Mouse (Mus musculus): ENCODE results near the gene Il21r. TPM values are rescaled to one million over a fixed set of nuclear protein-coding genes. Genes with fewer than 3 reads are reported as not detected.

The Il21r gene
- 0.46 and 0.49 TPM in 2 replicates for polyA plus RNA-seq (2014; fragmentation: Nextera tagmentation; extraction: Ambion mirVana)

- H3K4me1 ChIP-seq (ENCODE audit: control insufficient read depth, insufficient read depth, low read length) = no peaks in the 10 kb centered on the region
- no peak within 1 kb of the TSS for H3K4me2 ChIP-seq (replicated peaks; ENCODE audit: low read depth, low read length)
- no peaks in the 10 kb centered on the region for H3K9me3 ChIP-seq (ENCODE audit: control insufficient read depth, low read depth, low read length)
- ATAC-seq (ENCODE audit: insufficient number of reproducible peaks, insufficient read depth, low FRiP score, low read depth) = no peak
- WGBS = 50% methylated on average over 11 of the region's 11 CpGs
- H3K27me3 ChIP-seq (ENCODE audit: control insufficient read depth, insufficient read depth, low read length) = no peaks in the 10 kb centered on the region
- no peak within 1 kb of the TSS for H3K9ac ChIP-seq (replicated peaks; ENCODE audit: low read depth, low read length)
- H3K4me3 ChIP-seq (ENCODE audit: low read depth, low read length) = no peak within 1 kb of the TSS
- H3K27ac ChIP-seq (ENCODE audit: low read length) = no peak within 1 kb of the TSS
- H3K36me3 ChIP-seq (ENCODE audit: control insufficient read depth, insufficient read depth, low read length) = no peaks in the 10 kb centered on the region
Measured at GRCm38 (mm10) chr7:125603185-125603631, at the start of gene Il21r. TSS of gene Il21r (plus strand) at chr7:125603429.

DNA sequence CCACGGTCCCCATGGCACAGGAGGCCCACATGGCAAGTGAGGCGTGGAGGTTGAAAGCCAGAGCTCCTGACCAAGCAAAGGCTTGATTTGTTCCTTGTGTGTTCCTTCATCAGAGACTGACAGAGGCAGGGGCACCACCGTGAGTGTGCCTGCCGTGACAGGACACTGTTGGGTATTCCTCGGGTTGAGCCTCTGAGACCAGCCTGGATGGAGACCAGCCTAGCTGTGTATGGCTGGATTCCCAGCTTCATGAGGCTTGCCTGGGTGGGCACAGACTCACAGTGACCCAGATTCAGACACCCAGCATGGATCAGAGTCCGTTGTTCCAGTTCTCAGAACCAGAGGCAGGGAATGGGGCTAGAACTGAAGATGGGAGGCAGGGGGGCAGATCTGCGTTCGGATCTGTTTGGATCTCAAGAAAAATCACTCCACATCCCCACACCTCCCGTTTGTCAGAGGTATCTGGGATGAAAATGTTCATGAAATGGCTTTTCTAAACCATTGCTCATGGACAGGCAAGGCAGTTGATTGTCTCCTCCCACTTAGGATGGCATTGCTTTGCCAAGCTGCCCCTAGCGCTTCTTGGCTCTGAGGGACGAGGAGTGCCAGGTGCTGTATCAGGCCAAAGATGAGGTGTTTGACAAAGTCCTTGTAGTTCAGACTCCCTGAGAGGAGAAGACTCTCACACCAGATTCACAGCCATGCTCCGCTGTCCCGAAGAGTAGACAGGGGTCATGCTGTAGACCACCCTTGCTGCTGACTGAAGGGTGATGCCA lies 49.4 kb upstream of the Il21r start:
- H3K9me3 ChIP-seq (ENCODE audit: control insufficient read depth, low read depth, low read length) = no peaks in the 10 kb centered on the region
- H3K4me1 ChIP-seq (ENCODE audit: control insufficient read depth, insufficient read depth, low read length) = peaks cover 8% of the 10 kb centered on the region; the same call in 1 of the 2 replicates
- H3K9ac ChIP-seq (replicated peaks; ENCODE audit: low read depth, low read length) = no peak overlapping the region
- ATAC-seq (ENCODE audit: insufficient number of reproducible peaks, insufficient read depth, low FRiP score, low read depth) = no peak
- H3K4me3 ChIP-seq (ENCODE audit: low read depth, low read length) = no peak overlapping the region
- H3K27me3 ChIP-seq (ENCODE audit: control insufficient read depth, insufficient read depth, low read length) = no peaks in the 10 kb centered on the region
- H3K36me3 ChIP-seq (ENCODE audit: control insufficient read depth, insufficient read depth, low read length) = no peaks in the 10 kb centered on the region
- no peak overlapping the region for H3K4me2 ChIP-seq (replicated peaks; ENCODE audit: low read depth, low read length)
- H3K27ac ChIP-seq (ENCODE audit: low read length) = no peak overlapping the region
- WGBS = 87% methylated on average over 13 of the region's 13 CpGs

GRCm38 (mm10) chr7:125554456-125555114 lies 48.6 kb upstream of the Il21r start:
- Histone ChIP-seq H3K4me2 (replicated peaks; ENCODE audit: low read depth, low read length) (no peak overlapping the region), H3K36me3 (ENCODE audit: control insufficient read depth, insufficient read depth, low read length) (no peaks in the 10 kb centered on the region), H3K4me3 (ENCODE audit: low read depth, low read length) (no peak overlapping the region), H3K27me3 (ENCODE audit: control insufficient read depth, insufficient read depth, low read length) (no peaks in the 10 kb centered on the region), H3K9me3 (ENCODE audit: control insufficient read depth, low read depth, low read length) (no peaks in the 10 kb centered on the region), H3K4me1 (ENCODE audit: control insufficient read depth, insufficient read depth, low read length) (peaks cover 8% of the 10 kb centered on the region; the same call in 1 of the 2 replicates), H3K9ac (replicated peaks; ENCODE audit: low read depth, low read length) (no peak overlapping the region), H3K27ac (ENCODE audit: low read length) (no peak overlapping the region)
- WGBS = 85% methylated on average over 9 of the region's 9 CpGs
- ATAC-seq (ENCODE audit: insufficient number of reproducible peaks, insufficient read depth, low FRiP score, low read depth) = no peak

DNA sequence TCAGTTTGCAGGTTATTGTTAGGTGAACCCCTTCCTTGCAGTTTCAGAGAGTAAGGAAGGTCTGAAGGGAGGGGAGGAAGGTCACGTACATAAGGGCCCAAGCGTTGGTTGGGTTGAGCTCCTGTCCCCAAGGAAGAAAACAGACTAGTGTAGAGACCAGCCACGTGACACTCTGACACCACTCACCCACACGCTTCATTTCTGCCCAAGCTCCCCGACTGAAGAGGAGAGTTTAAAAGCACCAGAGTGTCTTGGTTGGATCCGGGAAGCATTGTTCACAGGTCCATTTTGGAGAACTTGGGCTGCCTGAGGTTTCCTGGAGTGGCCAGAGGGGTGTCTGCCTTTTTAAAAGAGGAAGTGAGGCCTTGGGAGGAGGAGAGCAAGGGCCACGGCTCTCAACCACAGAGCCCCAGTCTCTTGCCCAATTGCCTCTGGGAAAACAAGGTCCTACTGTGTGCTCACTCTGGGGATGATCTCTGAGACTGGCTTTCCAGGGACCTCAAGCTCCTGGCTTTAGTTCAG lies 47.8 kb upstream of the Il21r start:
- no peak overlapping the region for H3K9ac ChIP-seq (replicated peaks; ENCODE audit: low read depth, low read length)
- H3K4me1 ChIP-seq (ENCODE audit: control insufficient read depth, insufficient read depth, low read length) = peaks cover 8% of the 10 kb centered on the region; the same call in 1 of the 2 replicates
- H3K27ac ChIP-seq (ENCODE audit: low read length) = no peak overlapping the region
- H3K4me2 ChIP-seq (replicated peaks; ENCODE audit: low read depth, low read length) = no peak overlapping the region
- H3K4me3 ChIP-seq (ENCODE audit: low read depth, low read length) = no peak overlapping the region
- 82% methylated on average over 7 of the region's 7 CpGs for WGBS
- no peak for ATAC-seq (ENCODE audit: insufficient number of reproducible peaks, insufficient read depth, low FRiP score, low read depth)
- H3K9me3 ChIP-seq (ENCODE audit: control insufficient read depth, low read depth, low read length) = no peaks in the 10 kb centered on the region
- H3K27me3 ChIP-seq (ENCODE audit: control insufficient read depth, insufficient read depth, low read length) = no peaks in the 10 kb centered on the region
- no peaks in the 10 kb centered on the region for H3K36me3 ChIP-seq (ENCODE audit: control insufficient read depth, insufficient read depth, low read length)

DNA sequence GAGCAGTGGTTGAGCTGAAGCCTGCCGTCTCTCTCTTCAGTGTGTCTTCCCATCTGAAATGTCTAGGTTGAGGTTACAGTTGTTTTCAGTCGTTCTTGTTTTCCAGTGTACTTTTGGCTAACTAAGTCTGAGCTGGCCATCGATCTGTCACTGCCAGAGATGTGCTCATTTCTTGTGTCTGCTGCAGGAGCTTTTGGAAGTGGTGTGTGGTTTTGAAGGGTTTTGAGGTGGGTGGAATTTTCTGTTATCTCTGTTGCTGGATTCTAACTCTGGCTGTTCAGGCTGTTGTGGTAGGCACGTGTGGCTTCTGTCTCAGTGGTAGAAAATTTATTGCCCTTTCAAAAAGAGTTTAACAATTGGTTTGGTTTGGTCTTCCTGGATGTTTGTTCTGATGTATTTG lies 47.1 kb upstream of the Il21r start:
- whole genome bisulfite sequencing = 66% methylated on average over 4 of the region's 4 CpGs
- no peak overlapping the region for H3K9ac ChIP-seq (replicated peaks; ENCODE audit: low read depth, low read length)
- H3K9me3 ChIP-seq (ENCODE audit: control insufficient read depth, low read depth, low read length) = no peaks in the 10 kb centered on the region

GRCm38 (mm10) chr7:125556865-125557264 lies 46.4 kb upstream of the Il21r start:
- Histone ChIP-seq H3K4me1 (ENCODE audit: control insufficient read depth, insufficient read depth, low read length) (peaks cover 16% of the 10 kb centered on the region), H3K36me3 (ENCODE audit: control insufficient read depth, insufficient read depth, low read length) (no peaks in the 10 kb centered on the region), H3K27ac (ENCODE audit: low read length) (no peak overlapping the region), H3K9me3 (ENCODE audit: control insufficient read depth, low read depth, low read length) (no peaks in the 10 kb centered on the region), H3K4me3 (ENCODE audit: low read depth, low read length) (no peak overlapping the region), H3K9ac (replicated peaks; ENCODE audit: low read depth, low read length) (no peak overlapping the region), H3K4me2 (replicated peaks; ENCODE audit: low read depth, low read length) (no peak overlapping the region), H3K27me3 (ENCODE audit: control insufficient read depth, insufficient read depth, low read length) (no peaks in the 10 kb centered on the region)
- 66% methylated on average over 8 of the region's 8 CpGs for WGBS
- no peak for ATAC-seq (ENCODE audit: insufficient number of reproducible peaks, insufficient read depth, low FRiP score, low read depth)

More for the DNA sequence above, 47.1 kb upstream of the Il21r start:
- ATAC-seq (ENCODE audit: insufficient number of reproducible peaks, insufficient read depth, low FRiP score, low read depth) = no peak
- Histone ChIP-seq H3K4me2 (replicated peaks; ENCODE audit: low read depth, low read length) (no peak overlapping the region), H3K27ac (ENCODE audit: low read length) (no peak overlapping the region), H3K27me3 (ENCODE audit: control insufficient read depth, insufficient read depth, low read length) (no peaks in the 10 kb centered on the region), H3K36me3 (ENCODE audit: control insufficient read depth, insufficient read depth, low read length) (no peaks in the 10 kb centered on the region), H3K4me3 (ENCODE audit: low read depth, low read length) (no peak overlapping the region), H3K4me1 (ENCODE audit: control insufficient read depth, insufficient read depth, low read length) (peaks cover 12% of the 10 kb centered on the region)

GRCm38 (mm10) chr7:125558401-125558945 lies 44.8 kb upstream of the Il21r start:
- Histone ChIP-seq H3K4me3 (ENCODE audit: low read depth, low read length) (no peak overlapping the region), H3K9me3 (ENCODE audit: control insufficient read depth, low read depth, low read length) (no peaks in the 10 kb centered on the region), H3K27ac (ENCODE audit: low read length) (no peak overlapping the region), H3K27me3 (ENCODE audit: control insufficient read depth, insufficient read depth, low read length) (no peaks in the 10 kb centered on the region), H3K9ac (replicated peaks; ENCODE audit: low read depth, low read length) (no peak overlapping the region), H3K4me1 (ENCODE audit: control insufficient read depth, insufficient read depth, low read length) (peaks cover 8% of the 10 kb centered on the region), H3K4me2 (replicated peaks; ENCODE audit: low read depth, low read length) (no peak overlapping the region), H3K36me3 (ENCODE audit: control insufficient read depth, insufficient read depth, low read length) (no peaks in the 10 kb centered on the region)
- WGBS = 73% methylated on average over 4 of the region's 4 CpGs
- no peak for ATAC-seq (ENCODE audit: insufficient number of reproducible peaks, insufficient read depth, low FRiP score, low read depth)

- Histone ChIP-seq H3K9me3 (ENCODE audit: control insufficient read depth, low read depth, low read length) (no peaks in the 10 kb centered on the region), H3K4me1 (ENCODE audit: control insufficient read depth, insufficient read depth, low read length) (peaks cover 8% of the 10 kb centered on the region), H3K9ac (replicated peaks; ENCODE audit: low read depth, low read length) (no peak overlapping the region), H3K4me2 (replicated peaks; ENCODE audit: low read depth, low read length) (no peak overlapping the region), H3K27ac (ENCODE audit: low read length) (no peak overlapping the region), H3K36me3 (ENCODE audit: control insufficient read depth, insufficient read depth, low read length) (no peaks in the 10 kb centered on the region), H3K4me3 (ENCODE audit: low read depth, low read length) (no peak overlapping the region), H3K27me3 (ENCODE audit: control insufficient read depth, insufficient read depth, low read length) (no peaks in the 10 kb centered on the region)
- 53% methylated on average over 5 of the region's 5 CpGs for WGBS
- ATAC-seq (ENCODE audit: insufficient number of reproducible peaks, insufficient read depth, low FRiP score, low read depth) = no peak
Measured at GRCm38 (mm10) chr7:125558997-125559396, 44.2 kb upstream of the Il21r start.

Data from stomach, embryonic 14.5 days (tissue).